Mouse (Mus musculus) hindlimb bud, embryonic 11.5 days (tissue): Measurements from ENCODE around the gene Sez6l2.
"Not testable (repeated sequence)": the region's sequence is repeated elsewhere in the genome, so short reads cannot be mapped to it uniquely, and the experiment has no call there.

Source experiments
- DNase-seq: peaks from one replicate; pipeline ENCODE4 v3.0.0-alpha.2; 2012; ENCODE audit warnings: low read depth, low spot score; ENCODE audit errors: extremely low spot score

The Sez6l2 gene

GRCm38 (mm10) chr7:126949793-126950646 is at the start of gene Sez6l2:
Sez6l2 (plus strand) TSS chr7:126950563.
- peak; percentile 57 for DNase-seq

GRCm38 (mm10) chr7:126905590-126905989 is 44.8 kb upstream of the Sez6l2 start:
- DNase-seq = no peak

DNA sequence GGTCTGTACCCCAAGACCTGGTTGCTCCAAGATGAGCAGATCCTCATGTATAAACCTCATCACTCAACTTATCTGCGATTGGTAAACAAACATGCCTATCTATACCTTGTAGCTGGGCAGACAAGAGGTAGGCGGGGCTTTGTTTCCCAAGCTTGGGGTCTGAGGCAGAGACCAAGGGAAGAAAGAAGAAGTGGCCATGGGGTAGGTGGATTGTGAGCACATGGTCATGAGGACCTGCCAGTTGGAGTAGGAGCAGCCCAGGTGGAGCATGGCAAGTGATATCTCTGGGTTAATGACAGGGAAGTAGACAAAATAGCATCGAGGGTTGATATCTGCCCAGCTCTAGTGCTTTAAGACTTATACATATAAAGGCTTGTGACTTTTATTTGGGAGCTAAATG is 35.5 kb upstream of the Sez6l2 start:
- DNase-seq = no peak

- not testable (repeated sequence) for DNase-seq
These were observed 32.0 kb upstream of the Sez6l2 start for GRCm38 (mm10) chr7:126918356-126918755.

DNA sequence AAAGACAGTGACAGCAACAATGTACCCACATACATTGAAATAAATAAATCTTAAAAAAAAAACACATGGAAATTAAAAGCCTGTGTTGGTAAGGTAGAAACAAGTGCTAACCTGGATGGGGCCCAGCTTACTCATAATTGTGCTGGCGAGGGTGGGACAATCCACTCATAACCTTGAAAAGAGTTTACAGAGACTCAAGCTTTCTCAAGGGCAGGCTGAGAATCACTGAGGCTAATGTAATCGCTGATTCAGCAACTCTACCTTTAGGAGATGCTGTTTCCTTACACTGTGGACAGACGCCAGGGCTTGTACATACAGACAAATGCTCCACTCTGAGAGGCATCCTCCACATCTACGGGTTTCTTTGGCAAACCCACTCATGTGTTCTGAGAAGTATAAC is 30.4 kb upstream of the Sez6l2 start:
- no peak for DNase-seq

GRCm38 (mm10) chr7:126921563-126921962 is 28.8 kb upstream of the Sez6l2 start:
- DNase-seq = no peak

DNA sequence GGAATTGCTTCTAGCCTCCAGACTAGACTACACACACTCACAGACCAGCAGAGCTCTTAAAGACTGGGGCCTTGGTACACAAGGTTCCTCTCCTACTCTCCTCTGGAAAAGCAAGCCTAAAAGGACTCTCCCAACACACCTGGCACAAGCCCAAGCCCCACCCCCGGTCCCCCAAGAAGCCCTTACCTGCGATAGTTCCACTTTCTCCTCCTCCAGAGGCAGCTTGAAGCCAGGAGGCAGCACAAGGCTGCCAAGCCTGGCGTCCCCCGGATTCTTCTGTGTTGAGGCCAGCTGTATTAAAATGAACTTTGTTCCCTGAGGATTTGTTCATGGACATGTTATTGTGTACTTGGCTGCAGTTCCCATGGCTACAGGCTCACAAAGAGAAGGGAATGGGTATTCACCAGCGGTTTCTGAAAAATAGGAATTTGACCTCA is 27.7 kb upstream of the Sez6l2 start, which contains the start of gene Tmem219:
Gene Tmem219 (minus strand): TSS at position 294 of the 437 bp plus-strand sequence.
- no peak for DNase-seq

DNA sequence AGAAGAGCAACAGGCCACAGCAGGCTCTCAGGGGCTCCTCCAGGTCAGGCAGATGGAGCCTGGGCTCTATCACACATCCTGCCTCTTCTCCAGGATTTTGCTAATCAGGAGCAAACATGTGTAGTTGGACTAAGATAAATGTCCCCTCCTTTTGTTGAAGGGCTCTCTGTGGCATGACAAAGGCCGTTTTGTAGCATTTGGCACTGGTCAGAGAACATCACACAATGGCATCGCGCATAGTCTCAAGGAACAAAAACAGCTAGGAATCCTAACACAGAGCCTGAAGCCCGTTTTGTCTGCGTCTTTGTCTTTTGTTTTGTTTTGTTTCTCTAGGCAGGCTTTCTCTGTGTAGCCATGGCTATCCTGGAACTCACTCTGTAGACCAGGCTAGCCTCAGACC is 26.4 kb upstream of the Sez6l2 start:
- DNase-seq = no peak

DNA sequence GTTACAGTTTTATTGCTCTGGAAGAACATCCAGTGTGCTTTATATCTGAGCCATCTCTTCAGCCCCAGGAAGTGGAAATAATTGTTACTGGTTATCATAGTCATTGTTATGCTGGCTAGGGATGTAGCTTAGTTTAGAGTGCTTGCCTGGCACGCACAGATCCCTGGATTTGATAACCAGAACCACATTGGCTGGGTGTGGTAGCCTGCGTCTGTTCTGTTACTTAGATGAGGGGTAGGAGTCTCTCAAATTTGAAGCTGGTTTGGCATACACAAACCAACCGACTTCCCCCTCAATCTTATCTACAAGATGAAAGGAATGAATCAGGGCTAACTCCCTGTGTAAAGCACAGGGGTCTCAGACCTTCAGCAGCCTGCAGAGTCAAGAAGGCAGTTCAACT is 24.1 kb upstream of the Sez6l2 start:
- no peak for DNase-seq

- peak; percentile 63 for DNase-seq
These were observed 21.9 kb upstream of the Sez6l2 start, which contains the start of gene Kctd13 for GRCm38 (mm10) chr7:126928384-126929037. Kctd13 (plus strand) TSS chr7:126928879.

GRCm38 (mm10) chr7:126929046-126929445 is 21.3 kb upstream of the Sez6l2 start:
- no peak for DNase-seq

DNA sequence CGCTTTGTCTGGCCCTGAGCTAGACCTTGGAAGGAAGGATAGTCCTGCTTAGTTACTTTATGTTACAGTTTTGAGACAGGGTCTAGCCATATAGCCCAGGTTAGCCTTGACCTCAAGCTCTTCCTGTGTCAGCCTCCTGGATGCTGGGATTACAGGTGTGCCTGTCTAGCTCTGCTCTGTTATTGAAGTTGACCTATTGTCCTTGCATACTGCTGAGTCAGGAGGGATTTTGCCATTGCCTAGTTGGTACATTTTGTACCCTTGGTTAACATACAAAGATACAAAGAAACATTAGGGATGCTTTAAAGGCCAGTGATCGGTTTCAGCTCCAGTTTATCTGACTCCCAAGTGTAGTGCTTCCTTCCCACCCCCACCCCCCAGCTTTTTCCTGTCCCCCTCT is 17.7 kb upstream of the Sez6l2 start:
- DNase-seq = no peak

DNA sequence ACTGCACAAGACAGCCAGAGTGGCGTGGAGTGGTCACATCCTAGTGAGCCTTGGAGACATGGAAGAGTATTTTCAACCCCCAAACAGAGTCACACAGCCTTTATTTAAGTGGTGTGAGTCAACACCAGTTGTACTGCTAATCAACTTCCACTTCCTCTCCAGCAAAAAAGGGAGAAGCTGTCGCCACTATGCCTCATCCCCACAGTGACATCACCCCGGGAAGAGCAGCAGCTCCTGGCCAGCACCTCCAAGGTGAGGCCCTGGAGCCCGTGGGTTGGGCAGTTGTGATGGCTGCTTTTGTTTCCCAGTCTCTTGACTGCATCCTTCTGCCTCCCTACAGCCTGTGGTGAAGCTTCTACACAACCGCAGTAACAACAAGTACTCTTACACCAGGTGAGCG is 9.2 kb upstream of the Sez6l2 start:
- DNase-seq = no peak

DNA sequence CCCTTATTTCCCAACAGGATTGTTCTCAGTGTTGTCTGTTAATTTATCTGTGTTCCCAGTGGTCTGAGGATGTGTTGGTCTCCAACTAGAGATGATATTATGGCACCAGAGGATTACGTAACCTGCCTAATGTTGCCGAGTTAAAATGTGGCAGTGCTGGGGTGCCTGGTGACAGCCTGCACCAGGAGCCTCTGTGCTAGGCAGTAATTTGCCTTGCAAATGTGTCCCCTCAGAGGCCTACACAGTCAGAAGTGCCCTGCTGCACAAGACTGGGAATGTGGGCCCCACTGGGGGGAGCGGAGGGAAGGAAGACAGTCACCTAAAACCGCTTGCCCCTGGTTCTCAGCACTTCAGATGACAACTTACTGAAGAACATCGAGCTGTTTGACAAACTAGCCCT is 8.6 kb upstream of the Sez6l2 start:
- no peak for DNase-seq

GRCm38 (mm10) chr7:126946530-126946929 is 3.8 kb upstream of the Sez6l2 start:
- DNase-seq = no peak

GRCm38 (mm10) chr7:126948626-126949025 is 1.7 kb upstream of the Sez6l2 start:
- DNase-seq = no peak

DNA sequence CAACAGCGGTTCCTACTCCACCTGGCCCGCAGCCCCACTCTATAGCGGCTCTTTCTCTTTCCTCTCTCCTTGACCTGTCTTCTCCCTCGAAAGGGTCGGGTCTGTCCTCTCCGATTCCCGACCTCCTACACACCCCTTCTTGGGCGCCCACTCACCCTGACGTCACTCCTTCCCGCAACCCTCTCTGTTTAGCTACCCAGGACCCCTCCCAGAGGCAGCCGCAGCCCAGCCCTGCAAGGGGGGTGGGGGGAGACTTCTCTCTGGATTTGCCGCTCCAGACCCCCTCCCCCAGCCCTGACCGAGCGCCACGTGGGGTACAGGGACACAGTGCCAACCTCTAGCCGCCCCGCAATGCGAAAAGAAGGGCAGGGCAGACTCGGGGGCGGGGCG is 965 bp upstream of the Sez6l2 start, which contains the start of gene Asphd1:
Gene Asphd1 (minus strand): TSS at position 180 of the 390 bp plus-strand sequence.
- no peak for DNase-seq

GRCm38 (mm10) chr7:126950647-126951615 is 568 bp downstream of the Sez6l2 start:
- no peak for DNase-seq

- DNase-seq = no peak
These were observed 1.4 kb downstream of the Sez6l2 start for GRCm38 (mm10) chr7:126951741-126952140.

- no peak for DNase-seq
These were observed 2.3 kb downstream of the Sez6l2 start for GRCm38 (mm10) chr7:126952646-126953045.

DNA sequence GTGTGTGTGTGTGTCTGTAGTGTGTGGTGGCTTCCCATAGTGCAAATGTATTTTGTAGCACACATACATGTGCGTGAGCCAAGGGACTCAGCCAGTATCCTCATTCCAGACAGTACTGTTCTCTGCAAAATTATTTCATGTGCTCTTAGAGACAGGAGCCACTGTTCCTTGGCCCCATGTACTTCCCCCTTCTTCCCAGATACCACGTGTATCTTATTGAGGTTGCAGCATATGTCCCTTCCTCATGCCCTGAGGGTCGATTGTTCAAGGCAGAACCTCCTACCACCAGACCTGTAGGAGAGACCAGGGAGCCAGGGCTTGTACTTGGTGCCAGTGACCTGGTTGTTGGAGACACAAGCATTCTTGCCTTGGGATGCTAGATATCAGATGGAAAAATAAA is 4.8 kb downstream of the Sez6l2 start:
- DNase-seq = no peak
